Mouse (Mus musculus): ENCODE measurements around the gene Plin4.
"Not testable (repeated sequence)": the region's sequence is repeated elsewhere in the genome, so short reads cannot be mapped to it uniquely, and the experiment has no call there.

Plin4 gene

GRCm38 (mm10) chr17:56125276-56125630, 15.7 kb upstream of the Plin4 start:
- DNase-seq, result no peak

- peak in 1 of 2 experiments; percentile 53 for DNase-seq
Observed at GRCm38 (mm10) chr17:56124377-56125275, 15.0 kb upstream of the Plin4 start.

GRCm38 (mm10) chr17:56123681-56124340, 14.2 kb upstream of the Plin4 start:
- no peak for DNase-seq

GRCm38 (mm10) chr17:56123161-56123560, 13.6 kb upstream of the Plin4 start:
- no peak for DNase-seq

GRCm38 (mm10) chr17:56121826-56122225, 12.2 kb upstream of the Plin4 start, which contains the start of gene Lrg1:
Lrg1 (minus strand) TSS chr17:56122001.
- DNase-seq, result no peak

DNA sequence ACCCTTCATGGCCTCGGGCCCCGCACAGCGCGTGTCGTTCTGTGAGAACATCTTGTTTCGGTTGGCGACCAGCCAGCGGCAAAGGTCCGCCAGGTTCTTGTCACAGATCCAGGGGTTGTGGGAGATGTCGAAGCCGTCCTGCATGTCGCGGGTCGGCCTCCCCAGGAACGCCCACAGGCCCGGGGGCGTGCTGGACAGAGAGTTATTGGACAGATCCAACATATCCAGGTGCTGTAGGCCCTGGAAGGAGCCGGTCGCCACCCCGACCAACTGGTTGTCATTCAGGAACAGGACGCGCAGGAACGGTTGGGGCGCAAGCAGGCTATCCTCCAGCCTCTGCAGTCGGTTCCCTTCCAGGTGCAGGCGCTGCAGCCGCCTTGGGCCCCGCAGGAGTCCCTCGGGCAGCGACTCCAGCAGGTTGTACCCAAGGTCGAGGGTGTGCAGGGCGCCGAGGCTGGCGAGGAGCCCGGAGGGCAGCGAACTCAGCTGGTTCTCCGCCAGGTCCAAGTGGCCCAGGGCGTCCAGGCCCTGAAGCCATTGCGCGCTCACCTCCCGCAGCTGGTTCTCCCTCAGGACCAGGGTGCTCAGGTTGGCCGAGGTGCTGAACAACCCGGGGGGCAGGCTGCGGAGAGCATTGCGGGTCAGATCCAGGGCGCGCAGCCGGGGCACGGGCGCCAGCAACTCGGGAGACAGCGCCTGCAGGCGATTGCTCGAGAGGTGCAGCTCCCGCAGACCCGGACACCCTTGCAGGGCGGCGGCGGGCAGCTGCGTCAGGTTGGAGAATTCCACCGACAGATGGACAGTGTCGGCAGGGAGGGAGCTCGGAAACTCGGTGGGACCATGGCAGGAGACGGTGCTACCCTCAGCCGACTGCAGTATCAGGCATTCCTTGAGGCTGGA, 10.6 kb upstream of the Plin4 start:
- DNase-seq, result peak; percentile 82 to 84

DNA sequence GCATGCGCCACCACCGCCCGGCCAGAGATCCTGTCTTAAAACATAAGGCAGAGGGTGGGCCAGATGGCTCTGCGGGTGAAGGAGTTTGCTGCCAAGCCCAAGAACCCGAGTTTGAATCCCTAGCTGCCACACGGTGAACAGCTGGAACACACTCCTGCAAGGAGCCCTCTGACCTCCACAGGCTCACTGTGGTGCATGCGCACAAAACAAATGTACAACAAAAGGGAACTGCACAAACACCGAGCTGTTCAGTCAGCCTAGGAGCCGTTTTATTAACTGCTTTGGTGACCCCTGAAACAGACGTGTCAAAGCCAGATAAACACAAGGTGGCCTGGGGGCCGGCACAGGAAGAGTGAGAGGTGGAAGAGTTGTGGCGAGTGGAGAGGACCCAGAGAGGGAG, 9.8 kb upstream of the Plin4 start:
- DNase-seq, result no peak

- DNase-seq, result peak; percentile 74 to 85
Observed at GRCm38 (mm10) chr17:56117251-56117710, 7.7 kb upstream of the Plin4 start, which contains the start of gene Plin5. Plin5 (minus strand) TSS chr17:56117596.

- no peak for DNase-seq
Observed at GRCm38 (mm10) chr17:56116193-56116592, 6.6 kb upstream of the Plin4 start.

GRCm38 (mm10) chr17:56112743-56113142, 3.1 kb upstream of the Plin4 start:
- DNase-seq, result no peak

GRCm38 (mm10) chr17:56111864-56112263, 2.3 kb upstream of the Plin4 start:
- DNase-seq, result peak in 1 of 2 experiments; percentile 66

DNA sequence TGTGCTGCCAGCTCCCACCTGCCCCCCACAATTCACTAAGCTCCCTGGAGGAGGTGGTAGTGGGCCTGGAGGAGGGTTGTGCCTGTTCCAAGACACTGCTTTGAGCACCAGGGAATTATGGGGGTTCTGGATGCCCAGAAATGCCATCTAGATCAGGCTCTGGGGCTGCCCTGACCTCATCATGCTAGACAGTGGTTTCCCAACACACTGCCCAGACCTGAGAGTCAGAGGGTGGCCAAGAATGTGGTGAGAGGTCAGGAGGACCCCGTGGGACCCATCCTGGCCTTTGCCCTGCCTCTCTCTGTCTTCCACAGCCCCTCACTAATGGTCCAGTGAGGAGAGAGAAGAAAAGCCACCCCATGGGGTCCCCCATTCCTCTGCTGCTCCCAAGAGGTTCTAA, 1.4 kb upstream of the Plin4 start:
- DNase-seq, result no peak

DNA sequence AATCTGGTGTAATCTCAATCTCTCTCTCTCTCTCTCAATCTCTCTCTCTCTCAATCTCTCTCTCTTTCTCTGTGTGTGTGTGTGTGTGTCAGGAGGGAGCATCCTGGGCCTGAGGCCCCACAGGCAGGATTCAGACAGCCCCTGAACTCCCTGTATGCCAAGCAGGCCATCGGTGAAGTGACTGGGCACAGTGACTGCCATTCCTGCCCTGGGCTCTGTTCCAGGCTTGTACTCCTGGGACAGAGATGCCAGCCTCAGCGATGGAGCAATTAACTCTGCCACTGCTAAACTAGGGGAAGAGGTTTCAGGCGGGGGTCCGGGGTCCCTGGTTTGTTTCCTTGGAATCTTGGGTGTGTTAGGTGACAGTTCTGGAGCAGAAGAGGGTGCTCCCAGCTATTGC, 968 bp upstream of the Plin4 start:
- no peak for DNase-seq

DNA sequence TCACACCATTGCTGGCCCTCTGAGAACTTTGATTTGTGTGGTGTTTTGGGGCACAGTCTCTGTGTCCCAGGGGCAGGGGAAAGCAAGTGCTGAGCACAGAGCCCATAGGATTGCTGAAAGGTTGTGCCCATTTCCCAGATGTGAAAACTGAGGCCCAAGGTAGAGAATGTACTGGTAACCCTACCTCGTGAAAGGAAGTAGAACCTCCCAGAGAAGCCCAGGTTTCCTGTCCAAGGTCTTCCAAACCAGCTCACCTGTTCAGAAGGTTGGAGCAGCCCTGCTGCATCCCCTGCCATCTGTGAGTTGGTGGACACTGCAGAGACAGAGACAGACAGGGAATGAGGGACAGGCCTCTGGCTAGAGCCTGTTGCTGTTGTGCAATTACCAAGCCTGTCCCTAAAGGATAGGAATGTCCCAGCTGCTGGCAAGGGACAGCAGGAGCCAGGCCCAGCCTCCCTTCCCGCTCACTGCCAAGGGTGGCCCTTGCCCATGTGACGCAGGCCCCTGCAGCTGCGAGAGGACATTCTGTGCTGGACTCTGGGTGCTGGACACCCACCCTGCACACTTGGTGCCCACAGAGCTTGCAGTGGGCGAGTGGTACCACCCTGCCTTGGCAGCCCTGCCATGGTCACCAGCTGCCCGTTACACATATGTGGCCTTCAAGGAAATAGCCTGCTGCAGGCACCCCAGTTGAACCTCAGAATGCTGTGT, 1.1 kb downstream of the Plin4 start:
- DNase-seq, result no peak

- no peak for DNase-seq
Observed at GRCm38 (mm10) chr17:56107736-56108135, 1.9 kb downstream of the Plin4 start.

DNA sequence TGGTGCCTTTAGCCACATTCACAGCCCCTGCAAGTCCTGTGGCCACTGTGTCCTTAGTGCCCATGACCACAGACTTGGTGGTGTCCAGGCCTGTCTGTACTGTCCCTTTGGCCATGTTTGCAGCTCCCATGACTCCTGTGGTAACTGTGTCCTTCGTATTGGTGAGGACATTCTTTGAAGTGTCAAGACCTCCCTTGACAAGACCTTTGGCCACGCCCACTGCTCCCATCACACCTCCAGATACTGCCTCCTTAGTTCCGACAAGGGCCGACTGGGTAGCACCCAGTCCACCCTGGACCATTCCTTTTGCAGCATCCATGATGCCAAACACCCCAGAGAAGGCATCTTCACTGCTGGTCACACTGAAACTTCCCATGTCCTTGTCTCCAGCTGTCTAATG, 2.6 kb downstream of the Plin4 start:
- DNase-seq, result no peak

DNA sequence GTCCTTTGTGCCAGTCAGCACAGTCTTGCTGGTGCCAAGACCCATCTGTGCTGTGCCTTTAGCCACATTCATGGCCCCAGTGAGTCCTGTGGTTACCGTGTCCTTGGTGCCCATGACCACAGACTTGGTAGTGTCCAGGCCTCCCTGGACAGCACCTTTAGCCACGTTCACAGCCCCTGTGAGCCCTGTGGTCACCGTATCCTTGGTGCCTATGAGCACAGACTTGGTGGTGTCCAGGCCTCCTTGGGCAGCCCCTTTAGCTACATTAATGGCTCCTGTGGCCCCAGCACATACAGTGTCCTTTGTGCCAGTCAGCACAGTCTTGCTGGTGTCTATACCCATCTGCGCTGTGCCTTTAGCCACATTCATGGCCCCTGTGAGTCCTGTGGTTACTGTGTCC, 3.2 kb downstream of the Plin4 start:
- DNase-seq, result not testable (repeated sequence)

DNA sequence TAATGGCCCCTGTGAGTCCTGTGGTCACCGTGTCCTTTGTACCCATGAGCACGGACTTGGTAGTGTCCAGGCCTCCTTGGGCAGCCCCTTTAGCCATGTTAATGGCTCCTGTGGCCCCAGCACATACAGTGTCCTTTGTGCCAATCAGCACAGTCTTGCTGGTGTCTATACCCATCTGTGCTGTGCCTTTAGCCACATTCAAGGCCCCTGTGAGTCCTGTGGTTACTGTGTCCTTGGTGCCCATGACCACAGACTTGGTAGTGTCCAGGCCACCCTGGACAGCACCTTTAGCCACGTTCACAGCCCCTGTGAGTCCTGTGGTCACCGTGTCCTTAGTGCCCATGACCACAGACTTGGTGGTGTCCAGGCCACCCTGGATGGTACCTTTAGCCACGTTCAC, 4.8 kb downstream of the Plin4 start:
- DNase-seq, result not testable (repeated sequence)

GRCm38 (mm10) chr17:56103465-56104285, 5.9 kb downstream of the Plin4 start:
- DNase-seq, result no peak

GRCm38 (mm10) chr17:56102927-56103326, 6.7 kb downstream of the Plin4 start:
- DNase-seq, result no peak

DNA sequence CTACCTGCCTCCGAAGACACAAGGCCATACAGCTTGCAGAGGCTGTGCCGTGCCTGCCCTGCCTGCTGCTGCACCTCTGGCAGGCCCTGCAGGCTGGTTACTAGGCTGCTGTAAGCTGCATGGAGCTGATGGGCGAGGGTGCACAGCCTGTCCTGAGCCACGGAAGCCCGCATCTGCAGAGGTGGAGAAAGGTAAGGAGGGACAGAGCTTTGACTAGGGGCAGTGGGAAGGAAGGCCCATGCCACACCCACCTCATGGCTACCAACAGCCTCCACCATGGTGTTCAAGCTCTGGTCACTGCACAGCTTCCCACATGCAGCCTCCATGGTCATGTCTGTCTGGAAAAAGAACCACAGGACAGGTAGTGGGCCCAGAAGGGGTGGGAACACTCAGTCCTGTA, 7.4 kb downstream of the Plin4 start:
- no peak for DNase-seq

Measured in kidney, adult 8-10 months (tissue).